Mouse (Mus musculus): ENCODE measurements around the gene Wdr41. TPM values are rescaled to one million over a fixed set of nuclear protein-coding genes. Genes with fewer than 3 reads are reported as not detected.

Wdr41 gene
- polyA plus RNA-seq, 1 experiment from 2014 or later = 16.3 TPM

DNA sequence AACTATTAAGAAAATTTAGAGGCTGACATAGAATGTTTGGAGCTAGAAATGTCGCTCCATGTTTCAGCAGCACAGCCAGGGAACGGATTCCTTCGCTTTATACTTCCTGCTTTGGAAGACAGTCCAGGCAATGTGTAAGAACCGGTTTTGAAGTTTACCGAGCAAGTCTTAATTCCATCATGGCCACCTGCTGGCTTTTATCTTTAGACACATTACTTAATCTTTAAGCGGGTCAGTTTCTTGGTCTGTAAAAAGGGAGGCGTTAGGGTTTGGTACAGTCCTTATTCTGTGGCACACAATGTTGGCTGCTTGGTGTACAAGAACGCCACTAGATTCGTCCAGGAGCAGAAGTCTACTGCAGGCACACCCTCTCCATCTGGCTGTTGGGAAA, 321 bp upstream of the Wdr41 start:
- Histone ChIP-seq H3K9ac (ENCODE audit: low read depth, low read length) (peak overlapping the region; percentile 98), H3K36me3 (ENCODE audit: control insufficient read depth, insufficient read depth, low read length) (no peaks in the 10 kb centered on the region), H3K4me1 (ENCODE audit: control insufficient read depth, insufficient read depth, low read length) (peaks cover 7% of the 10 kb centered on the region; the same call in 1 of the 2 replicates), H3K4me3 (ENCODE audit: low read depth, low read length) (peak overlapping the region; percentile 82), H3K9me3 (replicated peaks; ENCODE audit: control insufficient read depth, low read length) (no peaks in the 10 kb centered on the region), H3K27ac (ENCODE audit: low read depth, low read length) (0 out of 2 replicates have a peak overlapping the region, but pooled peaks have one; percentile 93), H3K27me3 (ENCODE audit: control insufficient read depth, insufficient read depth, low read length) (no peaks in the 10 kb centered on the region), H3K4me2 (peak overlapping the region; percentile 57)
- no peak for ATAC-seq (replicated peaks; ENCODE audit: insufficient number of reproducible peaks, low FRiP score, low TSS enrichment)
- 21% methylated on average over 9 of the region's 9 CpGs for WGBS (ENCODE audit: insufficient replicate concordance)

DNA sequence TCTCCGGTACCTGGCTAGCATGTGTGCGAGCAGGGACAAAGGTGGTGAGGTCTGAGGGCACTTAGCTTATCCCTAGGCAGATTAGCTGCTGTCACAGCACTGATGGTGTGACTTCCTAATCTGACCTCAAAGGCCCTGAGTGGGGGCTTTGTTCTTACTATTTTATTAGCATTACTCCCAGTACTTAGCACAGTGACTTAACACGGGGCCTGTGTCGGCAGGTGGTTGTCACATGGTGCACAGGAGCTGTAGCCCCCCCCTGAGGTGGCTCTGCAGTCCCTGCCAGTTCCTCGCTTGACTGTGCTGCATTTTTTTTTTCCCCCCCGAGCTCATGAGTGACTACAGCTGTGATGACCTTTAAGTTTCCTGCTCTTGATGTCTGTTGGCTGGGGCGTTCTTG, 2.9 kb downstream of the Wdr41 start:
- Histone ChIP-seq H3K9me3 (replicated peaks; ENCODE audit: control insufficient read depth, low read length) (no peaks in the 10 kb centered on the region), H3K9ac (ENCODE audit: low read depth, low read length) (no peak overlapping the region), H3K36me3 (ENCODE audit: control insufficient read depth, insufficient read depth, low read length) (peaks cover 5% of the 10 kb centered on the region; the same call in 1 of the 2 replicates), H3K27ac (ENCODE audit: low read depth, low read length) (no peak overlapping the region), H3K27me3 (ENCODE audit: control insufficient read depth, insufficient read depth, low read length) (no peaks in the 10 kb centered on the region), H3K4me3 (ENCODE audit: low read depth, low read length) (no peak overlapping the region), H3K4me1 (ENCODE audit: control insufficient read depth, insufficient read depth, low read length) (peaks cover 7% of the 10 kb centered on the region; the same call in 1 of the 2 replicates), H3K4me2 (no peak overlapping the region)
- 29% methylated on average over 7 of the region's 7 CpGs for WGBS (ENCODE audit: insufficient replicate concordance)
- no peak for ATAC-seq (replicated peaks; ENCODE audit: insufficient number of reproducible peaks, low FRiP score, low TSS enrichment)

DNA sequence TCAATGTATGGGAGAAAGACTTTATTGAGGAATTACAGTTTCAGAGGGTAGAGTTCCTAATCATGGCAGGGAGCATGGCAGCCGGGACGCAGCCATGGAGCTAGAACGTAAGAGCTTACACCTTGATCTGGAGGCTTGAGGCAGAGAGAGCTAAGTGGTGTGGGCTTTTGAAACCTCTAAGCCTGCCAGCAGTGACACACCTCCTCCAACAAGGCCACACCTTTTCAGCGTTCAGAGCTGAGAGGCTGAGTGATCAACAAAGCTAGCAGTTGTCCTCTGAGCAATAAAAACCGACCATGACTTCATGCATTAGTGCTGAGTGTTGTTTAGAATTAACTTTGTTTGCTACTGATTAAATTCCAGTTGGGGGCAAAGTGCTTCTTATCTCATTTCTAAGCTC, 14.4 kb downstream of the Wdr41 start:
- Histone ChIP-seq H3K4me3 (ENCODE audit: low read depth, low read length) (no peak overlapping the region), H3K4me1 (ENCODE audit: control insufficient read depth, insufficient read depth, low read length) (no peaks in the 10 kb centered on the region), H3K9me3 (replicated peaks; ENCODE audit: control insufficient read depth, low read length) (no peaks in the 10 kb centered on the region), H3K36me3 (ENCODE audit: control insufficient read depth, insufficient read depth, low read length) (no peaks in the 10 kb centered on the region), H3K27me3 (ENCODE audit: control insufficient read depth, insufficient read depth, low read length) (no peaks in the 10 kb centered on the region), H3K27ac (ENCODE audit: low read depth, low read length) (no peak overlapping the region), H3K9ac (ENCODE audit: low read depth, low read length) (no peak overlapping the region), H3K4me2 (no peak overlapping the region)
- ATAC-seq (replicated peaks; ENCODE audit: insufficient number of reproducible peaks, low FRiP score, low TSS enrichment) = no peak
- WGBS (ENCODE audit: insufficient replicate concordance) = 48% methylated on average over 5 of the region's 5 CpGs

DNA sequence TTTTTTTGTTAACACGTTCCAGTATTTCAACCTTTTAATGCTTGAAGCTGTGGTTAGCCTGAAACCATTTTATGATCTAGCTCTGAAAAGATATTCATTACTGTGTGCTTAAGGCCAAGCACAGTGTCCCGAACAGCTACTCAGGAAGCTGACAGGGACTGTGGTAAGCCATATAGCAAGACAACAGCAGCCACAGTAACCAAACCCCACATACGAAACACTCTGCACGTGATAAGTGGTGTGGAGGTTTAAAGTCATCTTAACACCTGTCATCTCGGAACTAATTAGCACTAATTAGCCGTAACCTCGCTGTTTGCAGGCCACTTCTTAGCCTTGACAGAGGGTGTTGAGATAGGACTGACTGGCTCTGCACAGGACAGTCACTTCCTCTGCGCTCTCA, 31.1 kb downstream of the Wdr41 start:
- Histone ChIP-seq H3K27me3 (ENCODE audit: control insufficient read depth, insufficient read depth, low read length) (no peaks in the 10 kb centered on the region), H3K4me1 (ENCODE audit: control insufficient read depth, insufficient read depth, low read length) (no peaks in the 10 kb centered on the region), H3K36me3 (ENCODE audit: control insufficient read depth, insufficient read depth, low read length) (no peaks in the 10 kb centered on the region), H3K27ac (ENCODE audit: low read depth, low read length) (no peak overlapping the region), H3K4me3 (ENCODE audit: low read depth, low read length) (no peak overlapping the region), H3K4me2 (no peak overlapping the region), H3K9me3 (replicated peaks; ENCODE audit: control insufficient read depth, low read length) (no peaks in the 10 kb centered on the region), H3K9ac (ENCODE audit: low read depth, low read length) (no peak overlapping the region)
- ATAC-seq (replicated peaks; ENCODE audit: insufficient number of reproducible peaks, low FRiP score, low TSS enrichment) = no peak
- 68% methylated on average over 8 of the region's 8 CpGs for WGBS (ENCODE audit: insufficient replicate concordance)

DNA sequence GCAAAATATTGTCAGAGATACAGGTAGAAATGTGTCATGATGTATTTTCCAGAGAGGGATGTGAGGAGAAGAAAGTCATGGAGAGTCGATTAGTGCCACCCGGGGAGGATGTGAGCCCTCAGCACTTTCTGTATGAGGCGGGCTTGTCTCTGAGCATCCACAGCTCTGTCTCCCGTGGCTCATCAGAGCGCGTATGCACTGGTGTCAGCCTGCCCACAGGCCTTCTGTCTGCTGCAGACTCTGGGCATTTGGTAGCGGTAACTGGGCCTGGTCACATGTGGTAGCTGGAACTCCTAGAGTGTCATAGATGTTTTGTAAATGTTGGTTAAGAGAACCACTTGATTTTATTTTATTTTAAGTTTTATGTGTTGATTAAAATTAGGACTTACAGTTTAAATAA, 33.1 kb downstream of the Wdr41 start:
- no peaks in the 10 kb centered on the region for H3K9me3 ChIP-seq (replicated peaks; ENCODE audit: control insufficient read depth, low read length)
- no peak for ATAC-seq (replicated peaks; ENCODE audit: insufficient number of reproducible peaks, low FRiP score, low TSS enrichment)
- no peaks in the 10 kb centered on the region for H3K4me1 ChIP-seq (ENCODE audit: control insufficient read depth, insufficient read depth, low read length)
- 84% methylated on average over 7 of the region's 7 CpGs for WGBS (ENCODE audit: insufficient replicate concordance)
- H3K4me3 ChIP-seq (ENCODE audit: low read depth, low read length) = no peak overlapping the region
- no peak overlapping the region for H3K4me2 ChIP-seq
- H3K36me3 ChIP-seq (ENCODE audit: control insufficient read depth, insufficient read depth, low read length) = no peaks in the 10 kb centered on the region
- no peak overlapping the region for H3K9ac ChIP-seq (ENCODE audit: low read depth, low read length)
- no peaks in the 10 kb centered on the region for H3K27me3 ChIP-seq (ENCODE audit: control insufficient read depth, insufficient read depth, low read length)
- H3K27ac ChIP-seq (ENCODE audit: low read depth, low read length) = no peak overlapping the region

DNA sequence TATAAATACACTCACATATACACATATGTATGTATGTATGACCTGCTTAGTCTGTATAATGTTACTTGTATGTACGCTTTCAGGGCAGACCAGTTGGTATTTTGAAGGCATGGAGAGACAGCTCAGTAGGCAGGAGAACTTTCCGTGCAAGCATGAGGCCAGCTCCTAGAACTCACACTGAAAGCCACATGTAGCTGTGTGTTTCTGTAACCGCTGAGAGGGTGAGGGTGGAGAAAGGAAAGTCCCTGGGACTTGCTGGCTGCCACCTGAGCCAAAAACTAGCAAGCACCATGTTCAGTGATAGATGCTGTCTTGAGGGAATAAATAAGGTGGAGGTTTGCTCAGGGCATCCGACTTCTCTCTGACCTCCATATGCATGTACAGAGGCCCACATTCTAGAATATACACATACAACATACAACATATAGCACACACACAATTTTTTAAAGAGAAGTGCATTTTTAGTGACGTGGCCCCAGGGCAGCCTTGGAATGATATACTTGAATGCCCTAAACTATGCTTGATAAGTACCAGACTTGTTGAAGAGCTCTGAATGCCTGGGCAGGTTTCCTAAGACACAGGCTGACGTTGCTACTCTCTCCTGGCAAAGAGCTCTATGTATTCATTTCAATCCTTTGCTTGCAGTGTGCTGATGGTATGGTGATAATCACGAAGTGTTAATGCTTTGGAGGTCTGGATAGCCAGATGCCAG, 35.6 kb downstream of the Wdr41 start:
- Histone ChIP-seq H3K4me3 (ENCODE audit: low read depth, low read length) (no peak overlapping the region), H3K9me3 (replicated peaks; ENCODE audit: control insufficient read depth, low read length) (no peaks in the 10 kb centered on the region), H3K4me1 (ENCODE audit: control insufficient read depth, insufficient read depth, low read length) (no peaks in the 10 kb centered on the region), H3K36me3 (ENCODE audit: control insufficient read depth, insufficient read depth, low read length) (no peaks in the 10 kb centered on the region), H3K9ac (ENCODE audit: low read depth, low read length) (no peak overlapping the region), H3K27ac (ENCODE audit: low read depth, low read length) (no peak overlapping the region), H3K4me2 (no peak overlapping the region), H3K27me3 (ENCODE audit: control insufficient read depth, insufficient read depth, low read length) (no peaks in the 10 kb centered on the region)
- 82% methylated on average over 7 of the region's 7 CpGs for WGBS (ENCODE audit: insufficient replicate concordance)
- no peak for ATAC-seq (replicated peaks; ENCODE audit: insufficient number of reproducible peaks, low FRiP score, low TSS enrichment)

DNA sequence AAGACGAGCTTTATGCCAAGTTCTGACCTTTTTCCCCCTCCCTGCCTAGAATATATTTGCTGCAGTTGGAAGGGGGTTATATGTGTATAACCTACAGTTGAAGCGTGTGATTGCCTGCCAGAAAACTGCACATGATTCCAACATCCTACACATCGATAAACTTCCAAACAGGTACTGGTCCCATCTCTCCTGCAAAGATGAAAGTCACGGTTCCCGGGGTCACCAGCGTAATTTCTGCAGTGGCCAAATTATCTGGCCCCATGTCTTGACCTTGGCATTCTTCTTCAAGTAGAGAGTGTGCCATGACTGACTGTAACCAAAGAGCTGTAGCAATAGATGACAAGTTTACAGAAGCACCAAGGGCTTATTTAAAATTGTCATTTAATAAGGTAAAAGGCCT, 41.1 kb downstream of the Wdr41 start:
- H3K9ac ChIP-seq (ENCODE audit: low read depth, low read length) = no peak overlapping the region
- H3K27ac ChIP-seq (ENCODE audit: low read depth, low read length) = no peak overlapping the region
- ATAC-seq (replicated peaks; ENCODE audit: insufficient number of reproducible peaks, low FRiP score, low TSS enrichment) = no peak
- H3K4me1 ChIP-seq (ENCODE audit: control insufficient read depth, insufficient read depth, low read length) = no peaks in the 10 kb centered on the region
- no peak overlapping the region for H3K4me3 ChIP-seq (ENCODE audit: low read depth, low read length)
- H3K27me3 ChIP-seq (ENCODE audit: control insufficient read depth, insufficient read depth, low read length) = no peaks in the 10 kb centered on the region
- no peaks in the 10 kb centered on the region for H3K9me3 ChIP-seq (replicated peaks; ENCODE audit: control insufficient read depth, low read length)
- no peaks in the 10 kb centered on the region; the same call in 1 of the 2 replicates for H3K36me3 ChIP-seq (ENCODE audit: control insufficient read depth, insufficient read depth, low read length)
- WGBS (ENCODE audit: insufficient replicate concordance) = 85% methylated on average over 6 of the region's 6 CpGs
- H3K4me2 ChIP-seq = no peak overlapping the region

DNA sequence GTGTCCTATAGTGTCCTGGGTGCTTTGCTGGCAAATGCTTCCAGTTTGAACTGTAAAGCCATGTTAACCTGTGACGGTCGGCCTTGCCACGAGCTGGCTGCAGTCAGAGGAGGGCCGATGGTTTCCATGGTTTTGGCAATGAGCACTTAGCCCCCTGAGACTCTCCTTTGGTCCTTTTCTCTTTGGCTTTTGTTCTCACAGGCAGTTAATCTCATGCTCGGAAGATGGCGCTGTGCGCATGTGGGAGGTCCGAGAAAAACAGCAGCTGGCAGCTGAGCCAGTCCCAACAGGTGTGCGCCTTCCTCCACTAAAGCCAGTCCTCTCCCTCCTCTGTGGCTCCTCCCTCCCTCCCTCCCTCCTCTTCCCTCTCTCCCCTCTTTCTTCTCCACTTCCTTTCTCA, 41.8 kb downstream of the Wdr41 start:
- H3K4me2 ChIP-seq = no peak overlapping the region
- H3K36me3 ChIP-seq (ENCODE audit: control insufficient read depth, insufficient read depth, low read length) = no peaks in the 10 kb centered on the region; the same call in 1 of the 2 replicates
- H3K9ac ChIP-seq (ENCODE audit: low read depth, low read length) = no peak overlapping the region
- no peaks in the 10 kb centered on the region for H3K9me3 ChIP-seq (replicated peaks; ENCODE audit: control insufficient read depth, low read length)
- ATAC-seq (replicated peaks; ENCODE audit: insufficient number of reproducible peaks, low FRiP score, low TSS enrichment) = no peak
- no peaks in the 10 kb centered on the region for H3K27me3 ChIP-seq (ENCODE audit: control insufficient read depth, insufficient read depth, low read length)
- H3K4me3 ChIP-seq (ENCODE audit: low read depth, low read length) = no peak overlapping the region
- no peaks in the 10 kb centered on the region for H3K4me1 ChIP-seq (ENCODE audit: control insufficient read depth, insufficient read depth, low read length)
- 8% methylated on average over 9 of the region's 9 CpGs for WGBS (ENCODE audit: insufficient replicate concordance)
- no peak overlapping the region for H3K27ac ChIP-seq (ENCODE audit: low read depth, low read length)

DNA sequence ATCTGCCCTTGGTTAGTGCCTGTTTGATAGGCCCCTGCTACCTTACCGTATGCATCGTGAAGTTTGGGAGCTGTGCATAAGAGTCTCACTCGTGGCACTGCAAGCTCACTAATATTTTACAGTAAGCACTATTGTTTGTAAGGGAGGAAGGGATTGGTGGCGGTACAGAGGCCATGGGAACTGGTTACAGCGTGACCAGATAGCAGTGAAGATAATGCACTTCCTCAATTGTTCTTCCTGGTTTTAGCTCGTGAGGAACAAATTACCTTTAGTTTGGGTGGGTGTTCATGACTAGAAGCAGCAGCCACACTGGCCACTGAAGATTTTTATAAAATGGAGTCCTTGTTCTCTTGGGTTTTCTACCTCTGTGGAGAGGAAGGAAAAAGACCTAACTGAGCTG, 43.2 kb downstream of the Wdr41 start:
- Histone ChIP-seq H3K27ac (ENCODE audit: low read depth, low read length) (no peak overlapping the region), H3K9ac (ENCODE audit: low read depth, low read length) (no peak overlapping the region), H3K4me3 (ENCODE audit: low read depth, low read length) (no peak overlapping the region), H3K9me3 (replicated peaks; ENCODE audit: control insufficient read depth, low read length) (no peaks in the 10 kb centered on the region), H3K36me3 (ENCODE audit: control insufficient read depth, insufficient read depth, low read length) (no peaks in the 10 kb centered on the region; the same call in 1 of the 2 replicates), H3K4me2 (no peak overlapping the region), H3K27me3 (ENCODE audit: control insufficient read depth, insufficient read depth, low read length) (no peaks in the 10 kb centered on the region), H3K4me1 (ENCODE audit: control insufficient read depth, insufficient read depth, low read length) (no peaks in the 10 kb centered on the region)
- no peak for ATAC-seq (replicated peaks; ENCODE audit: insufficient number of reproducible peaks, low FRiP score, low TSS enrichment)
- 65% methylated on average over 6 of the region's 6 CpGs for WGBS (ENCODE audit: insufficient replicate concordance)
